Mouse (Mus musculus): ENCODE results near the gene Olfr1186.
"Not testable (repeated sequence)": the region's sequence is repeated elsewhere in the genome, so short reads cannot be mapped to it uniquely, and the experiment has no call there.

Olfr1186 gene

GRCm38 (mm10) chr2:88518251-88518650, at the start of gene Olfr1186:
Olfr1186 (plus strand) TSS chr2:88518551.
- no peak for DNase-seq (ENCODE audit: low spot score in 2 of 2)

GRCm38 (mm10) chr2:88483298-88483697, 35.1 kb upstream of the Olfr1186 start, which contains the start of gene Olfr1184:
Olfr1184 (plus strand) TSS chr2:88483598.
- DNase-seq (ENCODE audit: low spot score in 2 of 2) = no peak

- DNase-seq (ENCODE audit: low spot score in 2 of 2) = no peak
These were observed 25.3 kb upstream of the Olfr1186 start, which contains the start of gene Olfr1185-ps1 for GRCm38 (mm10) chr2:88493020-88493419. Olfr1185-ps1 (plus strand) TSS chr2:88493320.

GRCm38 (mm10) chr2:88525720-88526119, 7.4 kb downstream of the Olfr1186 start:
- DNase-seq (ENCODE audit: low spot score in 2 of 2) = no peak

- no peak for DNase-seq (ENCODE audit: low spot score in 2 of 2)
These were observed 38.3 kb downstream of the Olfr1186 start, which contains the start of gene Olfr1188 for GRCm38 (mm10) chr2:88556635-88557034. Olfr1188 (plus strand) TSS chr2:88556935.

GRCm38 (mm10) chr2:88572696-88573095, 54.3 kb downstream of the Olfr1186 start:
- DNase-seq (ENCODE audit: low spot score in 2 of 2) = not testable (repeated sequence)
